Mouse (Mus musculus) layer of hippocampus, postnatal 10 days (tissue): ENCODE measurements around the gene Ifi214. TPM values are rescaled to one million over a fixed set of nuclear protein-coding genes. Genes with fewer than 3 reads are reported as not detected.
"Not testable (repeated sequence)": the region's sequence is repeated elsewhere in the genome, so short reads cannot be mapped to it uniquely, and the experiment has no call there.

ENCODE experiments used
- DNase-seq, 2 experiments: peaks; one replicate each; pipeline ENCODE4 v3.0.0; 2021; ENCODE audit warnings: low spot score in 2 of 2
- long read RNA-seq: library from polyadenylated mRNA; stranded (forward); transcript quantifications from one replicate; pipeline ENCODE4 v2.0.0, GENCODE M21; 2023
- microRNA-seq, 2 experiments: library from miRNA; unstranded; fragments of <30 nt; microRNA quantifications; one replicate each; pipeline ENCODE4 v1.2.0; 2021
- total RNA-seq, 2 experiments: library from RNA; stranded (reverse); gene quantifications; 2 replicates each; pipeline ENCODE4 v1.2.3; 2021

The Ifi214 gene
- not detected for total RNA-seq
- long read RNA-seq = 0 reads

- not testable (repeated sequence) for DNase-seq
These were observed at the start of gene Ifi214 for GRCm38 (mm10) chr1:173535791-173536190. Ifi214 (minus strand) TSS chr1:173535957.

GRCm38 (mm10) chr1:173579921-173580585, 44.3 kb upstream of the Ifi214 start:
- no peak for DNase-seq

GRCm38 (mm10) chr1:173579079-173579478, 43.3 kb upstream of the Ifi214 start:
- no peak for DNase-seq

GRCm38 (mm10) chr1:173550491-173551050, 14.8 kb upstream of the Ifi214 start:
- DNase-seq = not testable (repeated sequence)

GRCm38 (mm10) chr1:173548798-173549197, 13.0 kb upstream of the Ifi214 start:
- DNase-seq = not testable (repeated sequence)

GRCm38 (mm10) chr1:173521452-173521851, 14.3 kb downstream of the Ifi214 start:
- no peak for DNase-seq

GRCm38 (mm10) chr1:173510595-173510994, 25.2 kb downstream of the Ifi214 start:
- not testable (repeated sequence) for DNase-seq

GRCm38 (mm10) chr1:173491483-173491882, 44.3 kb downstream of the Ifi214 start:
- not testable (repeated sequence) for DNase-seq

GRCm38 (mm10) chr1:173490812-173491480, 44.8 kb downstream of the Ifi214 start, which contains the start of gene Ifi206:
Ifi206 (minus strand) TSS chr1:173491041.
- DNase-seq = not testable (repeated sequence)

GRCm38 (mm10) chr1:173481182-173481574, 54.6 kb downstream of the Ifi214 start:
- not testable (repeated sequence) for DNase-seq

GRCm38 (mm10) chr1:173480399-173481181, 55.2 kb downstream of the Ifi214 start:
- not testable (repeated sequence) for DNase-seq

Small RNA genes lying within 50 kb of the gene (microRNA-seq; reads per million reads assigned to microRNA genes)
- 0 reads per million in 2 experiments for gene Gm44481

Other genes with a start within 250 kb of the Ifi214 start
- 10 to 100 TPM; 77.4 to 81.1 TPM for gene Ackr1, start 202.2 kb downstream of the Ifi214 start, total RNA-seq
- gene Aim2, start 185.1 kb downstream of the Ifi214 start, total RNA-seq = 1 to 10 TPM; 3.5 to 5.4 TPM
- gene Cadm3, start 168.3 kb downstream of the Ifi214 start, total RNA-seq = 100 to 1,000 TPM; 324 to 348 TPM
- not detected for gene Ifi206, start 44.9 kb downstream of the Ifi214 start, total RNA-seq
- gene Ifi213, start 63.3 kb upstream of the Ifi214 start, total RNA-seq = not detected
- gene Ifi209, start 95.0 kb upstream of the Ifi214 start, total RNA-seq = not detected
- gene Ifi208, start 137.7 kb upstream of the Ifi214 start, total RNA-seq = not detected
- under 1 TPM; 0.23 to 0.42 TPM for gene Ifi207, start 205.8 kb upstream of the Ifi214 start, total RNA-seq
- under 1 TPM; 0.54 to 0.59 TPM for gene Ifi204, start 231.0 kb upstream of the Ifi214 start, total RNA-seq